Mouse (Mus musculus) heart, postnatal 0 days (tissue): ENCODE data around the gene Melk. TPM values are rescaled to one million over a fixed set of nuclear protein-coding genes. Genes with fewer than 3 reads are reported as not detected.

Experiments
- ATAC-seq: fragments of 200-750 bp; cut with Nextera tagmentation; 2 replicates; pipeline ENCODE4 v1.8.0; 2017; ENCODE audit warnings: low read depth, moderate number of reproducible peaks, moderate library complexity; ENCODE audit not compliant: insufficient read depth
- DNase-seq: peaks from one replicate; pipeline ENCODE4 v3.0.0-alpha.2; 2016; ENCODE audit warnings: low spot score
- H3K27ac ChIP-seq: fragments of 300-500 bp; sonication (generic); 2 replicates; pipeline ENCODE4 v1.5.1; 2014; ENCODE audit warnings: low read depth, mild to moderate bottlenecking
- H3K27me3 ChIP-seq: fragments of 300-500 bp; sonication (generic); 2 replicates; pipeline ENCODE4 v1.6.1; 2014; ENCODE audit warnings: low read length, mixed read lengths; ENCODE audit not compliant: control insufficient read depth, insufficient read depth
- H3K36me3 ChIP-seq: fragments of 300-500 bp; sonication (generic); replicated peaks from 2 replicates; pipeline ENCODE4 v1.6.1; 2014; ENCODE audit warnings: low read length, mixed read lengths; ENCODE audit not compliant: control insufficient read depth, insufficient read depth
- H3K4me1 ChIP-seq: fragments of 300-500 bp; sonication (generic); 2 replicates; pipeline ENCODE4 v1.6.1; 2014; ENCODE audit warnings: antibody characterized with exemption; ENCODE audit not compliant: control insufficient read depth, insufficient read depth
- H3K4me2 ChIP-seq: fragments of 300-500 bp; sonication (generic); 2 replicates; pipeline ENCODE4 v1.6.1; 2014; ENCODE audit warnings: low read depth, mild to moderate bottlenecking, low read length, moderate library complexity
- H3K4me3 ChIP-seq: fragments of 300-500 bp; sonication (generic); 2 replicates; pipeline ENCODE4 v1.5.1; 2014; ENCODE audit warnings: low read depth, low read length
- H3K9ac ChIP-seq: fragments of 300-500 bp; sonication (generic); replicated peaks from 2 replicates; pipeline ENCODE4 v1.6.1; 2014; ENCODE audit warnings: low read depth, low read length, mixed read lengths
- H3K9me3 ChIP-seq: fragments of 300-500 bp; sonication (generic); replicated peaks from 2 replicates; pipeline ENCODE4 v1.6.1; 2016; ENCODE audit warnings: low read length; ENCODE audit not compliant: control insufficient read depth
- CTCF ChIP-seq: IDR thresholded peaks from 2 replicates; pipeline ENCODE4 v1.5.1; 2016; ENCODE audit warnings: antibody characterized with exemption, control low read depth, low read depth
- EP300 ChIP-seq: IDR thresholded peaks from 2 replicates; pipeline ENCODE4 v1.6.1; 2016; ENCODE audit warnings: antibody characterized with exemption, low read depth
- WGBS: fragments of 180-500 bp; shearing (Covaris S2); extraction: QIAGEN DNeasy Blood & Tissue Kit; methylation state at CpG from one replicate; pipeline ENCODE4 v1.1.7; 2014; 5-methylcytosine and 5-hydroxymethylcytosine counted together
- polyA plus RNA-seq: library from polyadenylated mRNA; unstranded; fragments of >200 nt; fragmentation: Nextera tagmentation; extraction: Ambion mirVana; gene quantifications from 2 replicates; pipeline ENCODE4 v1.2.1, GENCODE M21; 2015
- total RNA-seq: library from RNA; depleted of rRNA; stranded (reverse); fragments of >200 nt; gene quantifications from 2 replicates; pipeline ENCODE4 v1.2.3, GENCODE M21; 2014; ENCODE audit warnings: low replicate concordance

Melk gene
- total and polyA plus RNA-seq, 2 experiments from 2014 or later = 6.3 to 13.7 TPM

- H3K27ac ChIP-seq = no peak overlapping the region
- DNase-seq (no peak), ATAC-seq (no peak)
- no peaks in the 10 kb centered on the region for H3K4me1 ChIP-seq
- no peak for TF ChIP-seq EP300
- TF ChIP-seq CTCF = no peak
- no peaks in the 10 kb centered on the region for H3K9me3 ChIP-seq
- WGBS = 94% methylated on average over 8 of the region's 8 CpGs
- H3K4me3 ChIP-seq = no peak overlapping the region
- H3K4me2 ChIP-seq = no peak overlapping the region
- no peaks in the 10 kb centered on the region for H3K27me3 ChIP-seq
- H3K9ac ChIP-seq = no peak overlapping the region
- H3K36me3 ChIP-seq = peaks cover 18% of the 10 kb centered on the region
Observed at GRCm38 (mm10) chr4:44335006-44335405, 34.3 kb downstream of the Melk start.

DNA sequence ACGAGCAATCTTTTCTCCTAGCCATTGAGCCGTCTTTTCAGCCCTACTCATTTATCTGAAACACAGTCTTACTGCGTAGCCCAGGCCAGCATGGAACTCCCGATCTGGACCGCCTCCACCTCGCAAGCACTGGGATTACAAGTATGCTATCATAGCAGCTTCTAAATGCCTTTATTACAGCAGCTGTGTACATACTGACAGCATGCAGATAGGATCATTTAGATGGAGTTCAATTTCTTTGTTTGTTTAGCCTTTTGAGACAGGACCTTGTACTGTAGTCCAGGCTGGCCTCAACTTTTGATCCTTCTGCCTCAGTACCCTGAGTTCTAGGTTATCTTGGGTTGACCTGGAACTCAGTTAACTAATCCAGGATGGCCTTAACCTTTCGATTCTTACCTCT is 61.0 kb downstream of the Melk start:
- H3K4me1 ChIP-seq = no peaks in the 10 kb centered on the region
- WGBS = 89% methylated on average over 7 of the region's 7 CpGs

DNA sequence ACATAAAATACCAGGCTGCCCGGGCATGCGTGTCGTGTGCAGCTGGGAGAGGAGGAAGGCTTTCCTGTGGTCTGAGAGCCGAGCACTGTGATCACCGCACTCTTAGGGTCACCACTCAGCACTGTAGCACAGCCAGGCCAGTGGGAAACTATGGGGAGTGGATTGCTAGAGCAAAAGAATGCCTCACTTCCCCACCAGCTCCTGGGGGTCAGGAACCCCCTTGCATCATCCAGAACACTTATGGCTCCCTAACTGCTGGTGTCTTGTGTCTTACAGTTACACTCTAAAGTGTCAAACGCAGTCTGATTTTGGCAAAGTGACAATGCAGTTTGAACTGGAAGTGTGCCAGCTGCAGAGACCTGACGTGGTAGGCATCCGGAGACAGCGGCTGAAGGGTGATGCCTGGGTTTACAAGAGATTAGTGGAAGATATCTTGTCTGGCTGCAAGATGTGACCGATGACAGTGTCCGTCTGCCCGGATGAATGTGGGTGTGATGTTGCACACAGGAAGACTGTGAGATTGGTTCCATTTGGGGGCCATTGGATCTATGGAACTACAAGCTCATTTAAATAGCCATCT is 62.8 kb downstream of the Melk start:
- Histone ChIP-seq H3K4me2 (no peak overlapping the region), H3K27ac (no peak overlapping the region), H3K9ac (no peak overlapping the region), H3K27me3 (no peaks in the 10 kb centered on the region), H3K9me3 (no peaks in the 10 kb centered on the region), H3K36me3 (peaks cover 12% of the 10 kb centered on the region; the same call in 1 of the 2 replicates), H3K4me1 (no peaks in the 10 kb centered on the region), H3K4me3 (no peak overlapping the region)
- WGBS = 42% methylated on average over 12 of the region's 12 CpGs
- no peak for DNase-seq
- no peak for ATAC-seq
- TF ChIP-seq EP300 (no peak), CTCF (no peak)

More for the DNA sequence above, 61.0 kb downstream of the Melk start:
- DNase-seq = no peak
- Histone ChIP-seq H3K9me3 (no peaks in the 10 kb centered on the region), H3K27me3 (no peaks in the 10 kb centered on the region), H3K27ac (no peak overlapping the region), H3K9ac (no peak overlapping the region), H3K36me3 (peaks cover 12% of the 10 kb centered on the region; the same call in 1 of the 2 replicates), H3K4me3 (no peak overlapping the region), H3K4me2 (no peak overlapping the region)
- ATAC-seq = no peak
- TF ChIP-seq CTCF (no peak), EP300 (no peak)

- DNase-seq = no peak
- Histone ChIP-seq H3K9ac (no peak overlapping the region), H3K36me3 (no peaks in the 10 kb centered on the region), H3K4me1 (no peaks in the 10 kb centered on the region), H3K4me2 (no peak overlapping the region), H3K9me3 (no peaks in the 10 kb centered on the region), H3K27me3 (no peaks in the 10 kb centered on the region), H3K4me3 (no peak overlapping the region), H3K27ac (no peak overlapping the region)
- TF ChIP-seq EP300 (no peak), CTCF (no peak)
- no peak for ATAC-seq
- WGBS = 72% methylated on average over 34 of the region's 37 CpGs
Observed at GRCm38 (mm10) chr4:44392231-44393216, 91.8 kb downstream of the Melk start.

GRCm38 (mm10) chr4:44402607-44403006 is 101.9 kb downstream of the Melk start:
- Histone ChIP-seq H3K36me3 (no peaks in the 10 kb centered on the region), H3K9me3 (no peaks in the 10 kb centered on the region), H3K9ac (no peak overlapping the region), H3K4me1 (no peaks in the 10 kb centered on the region), H3K27ac (no peak overlapping the region), H3K27me3 (peaks cover 7% of the 10 kb centered on the region; the same call in 1 of the 2 replicates), H3K4me2 (no peak overlapping the region), H3K4me3 (no peak overlapping the region)
- 7% methylated on average over 5 of the region's 5 CpGs for whole genome bisulfite sequencing
- no peak for TF ChIP-seq EP300
- TF ChIP-seq CTCF = peak; percentile 62
- peak; percentile 9 for DNase-seq
- no peak for ATAC-seq
